Mouse (Mus musculus) naive thymus-derived CD4-positive, alpha-beta T cell, adult 2 months (primary cell): ENCODE results near the gene She.
A peak's percentile ranks its signal among the peaks of the same experiment; 100 is the strongest.

Source experiments
- DNase-seq: peaks from one replicate; pipeline ENCODE4 v3.0.0-alpha.2; 2011; ENCODE audit warnings: low read depth

Gene She

DNA sequence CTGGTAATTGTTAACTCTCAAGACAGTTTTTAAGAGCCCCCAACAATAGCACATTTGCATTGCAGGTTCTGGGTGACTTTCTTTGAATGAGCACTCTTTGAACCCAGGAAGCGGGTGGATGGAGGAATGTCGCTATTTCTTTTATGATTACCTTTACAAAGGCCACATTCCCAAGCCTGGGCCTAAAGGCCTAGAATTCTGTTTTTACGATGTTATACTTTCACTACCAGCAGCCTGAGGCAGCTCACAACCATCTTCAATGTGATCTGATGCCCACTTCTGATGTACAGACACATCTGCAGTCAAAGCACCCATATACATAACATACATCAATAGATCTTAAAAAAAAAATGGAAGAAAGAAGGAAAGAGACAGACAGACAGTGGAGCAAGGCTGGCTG lies 32.1 kb downstream of the She start:
- peak; percentile 50 for DNase-seq

DNA sequence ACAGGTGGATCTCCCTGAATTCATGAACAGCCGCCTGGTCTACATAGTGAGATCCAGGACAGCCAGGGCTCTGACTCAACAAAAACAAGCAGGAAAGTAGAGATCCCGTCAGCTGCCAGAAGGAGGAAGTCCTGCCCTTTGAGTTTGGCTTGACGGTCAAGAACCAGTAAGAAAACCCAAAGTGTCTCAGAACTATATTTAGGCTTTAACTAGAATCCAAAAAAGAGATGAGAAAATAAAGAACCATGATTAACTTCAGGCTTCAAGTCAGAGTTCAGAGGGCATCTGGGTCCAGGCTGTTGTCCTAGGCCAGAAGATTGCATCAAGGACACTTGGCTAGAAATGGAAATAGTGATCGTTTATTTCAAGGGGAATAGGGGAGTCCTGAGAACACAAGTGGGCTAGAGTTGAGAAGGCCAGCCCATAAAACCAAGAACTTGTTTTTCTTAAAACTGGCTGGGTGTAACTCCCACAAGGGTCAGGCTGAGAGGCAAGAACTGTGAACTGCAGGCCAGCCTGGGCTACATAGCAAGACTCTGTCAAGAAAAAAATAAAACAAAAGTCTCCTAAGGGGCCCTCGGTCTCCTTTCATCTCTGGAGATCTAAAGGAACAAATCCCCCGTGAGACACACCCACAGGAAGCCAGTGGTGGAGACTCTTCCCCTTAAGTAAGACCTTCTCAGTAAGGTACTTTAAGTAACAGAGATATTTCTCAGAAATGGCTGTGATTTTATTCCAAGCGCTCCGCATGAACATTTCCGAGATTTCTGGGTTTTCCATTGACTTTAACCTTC lies 32.7 kb downstream of the She start:
- DNase-seq = peak; percentile 87

DNA sequence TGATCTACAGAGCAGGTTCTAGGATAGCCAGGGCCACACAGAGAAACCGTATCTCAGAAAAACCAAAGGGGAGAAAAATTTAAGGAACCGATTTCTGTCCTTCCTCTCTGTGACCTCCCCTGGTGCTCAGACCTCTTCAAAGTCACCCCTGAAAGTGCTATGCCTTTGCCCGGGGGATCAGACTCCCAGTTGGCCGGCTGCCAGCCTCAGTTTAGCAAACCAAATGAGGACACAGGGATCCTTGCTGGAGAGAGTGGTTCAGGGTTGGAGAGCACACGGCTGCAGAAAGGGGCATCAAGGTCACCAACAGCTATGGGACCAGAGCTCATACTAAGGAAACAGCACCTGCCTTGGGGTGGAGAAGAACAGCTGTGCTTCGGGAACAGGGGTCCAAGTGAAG lies 33.9 kb downstream of the She start:
- peak; percentile 51 for DNase-seq

DNA sequence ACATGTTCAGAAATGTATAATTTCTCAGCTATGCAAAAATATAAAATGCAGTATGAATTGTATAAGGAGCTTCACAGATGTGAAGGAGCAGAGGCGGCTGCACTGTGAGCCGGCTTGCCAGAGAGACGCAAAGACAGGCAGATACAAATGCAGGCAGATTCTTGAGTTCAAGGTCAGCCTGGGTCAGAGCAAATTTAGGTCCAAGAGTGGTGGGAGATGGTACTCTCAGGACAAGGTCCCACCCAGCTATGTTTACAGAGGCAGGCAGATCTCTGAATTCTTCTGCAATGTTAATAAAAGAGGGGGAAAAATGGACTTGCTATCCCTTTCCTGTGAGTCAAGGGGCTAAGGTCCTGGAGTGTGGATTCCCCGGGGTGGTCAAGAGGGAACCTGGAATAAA lies 34.6 kb downstream of the She start:
- DNase-seq = no peak

DNA sequence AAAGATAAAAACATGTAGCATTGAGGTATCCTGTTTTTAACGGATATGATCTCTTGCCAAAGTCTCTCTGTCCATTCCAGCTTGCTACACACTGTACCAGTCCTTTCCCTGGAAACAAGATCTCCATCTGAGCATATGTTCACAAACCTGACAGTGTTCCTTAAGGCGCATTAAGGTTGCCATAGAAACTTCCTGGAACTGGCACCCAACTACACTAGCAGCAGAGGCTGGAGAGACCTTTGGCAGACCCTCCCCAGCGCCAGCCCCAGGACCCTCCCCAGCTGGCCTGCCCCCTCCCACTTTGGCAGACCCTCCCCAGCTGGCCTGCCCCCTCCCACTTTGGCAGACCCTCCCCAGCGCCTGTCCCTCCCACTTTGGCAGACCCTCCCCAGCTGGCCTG lies 36.5 kb downstream of the She start:
- peak; percentile 47 for DNase-seq

DNA sequence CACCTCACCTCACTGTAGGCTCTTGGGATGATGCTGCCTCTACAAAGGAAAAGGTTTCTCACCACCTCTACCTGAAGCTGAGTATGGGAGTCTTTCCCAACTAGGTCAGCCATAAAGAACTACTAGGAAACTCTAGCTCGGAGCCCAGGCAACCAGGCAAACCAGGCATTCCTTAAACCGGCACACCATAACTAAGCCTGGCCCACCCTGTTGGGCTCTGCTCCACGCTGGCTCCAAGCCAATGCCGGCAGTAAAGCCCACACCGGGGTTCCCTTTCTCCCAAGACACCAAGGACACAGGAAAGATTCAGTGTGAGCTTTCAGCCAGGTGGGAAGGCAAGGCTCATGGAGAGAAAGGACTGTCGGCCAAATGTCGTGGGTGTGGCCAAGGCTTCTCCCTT lies 37.2 kb downstream of the She start:
- no peak for DNase-seq

DNA sequence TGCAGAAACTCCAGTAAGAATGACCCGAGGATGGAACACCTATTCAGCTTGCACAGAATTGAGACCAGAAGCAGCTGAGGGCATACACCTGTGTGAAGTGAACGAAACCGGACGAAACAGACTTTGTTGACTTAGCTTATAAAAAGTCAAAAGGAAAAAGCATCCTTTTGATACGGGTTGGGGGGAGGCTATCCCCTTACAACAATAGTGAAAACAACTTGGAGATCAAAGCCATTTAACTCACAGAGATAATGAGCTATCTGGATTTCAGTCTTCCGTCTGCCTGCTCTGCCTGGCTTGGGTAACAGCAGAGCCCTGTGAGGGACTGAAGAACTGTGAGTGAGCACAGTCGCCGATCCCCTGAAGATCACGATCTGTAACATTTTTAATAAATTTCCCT lies 37.8 kb downstream of the She start:
- peak; percentile 71 for DNase-seq

DNA sequence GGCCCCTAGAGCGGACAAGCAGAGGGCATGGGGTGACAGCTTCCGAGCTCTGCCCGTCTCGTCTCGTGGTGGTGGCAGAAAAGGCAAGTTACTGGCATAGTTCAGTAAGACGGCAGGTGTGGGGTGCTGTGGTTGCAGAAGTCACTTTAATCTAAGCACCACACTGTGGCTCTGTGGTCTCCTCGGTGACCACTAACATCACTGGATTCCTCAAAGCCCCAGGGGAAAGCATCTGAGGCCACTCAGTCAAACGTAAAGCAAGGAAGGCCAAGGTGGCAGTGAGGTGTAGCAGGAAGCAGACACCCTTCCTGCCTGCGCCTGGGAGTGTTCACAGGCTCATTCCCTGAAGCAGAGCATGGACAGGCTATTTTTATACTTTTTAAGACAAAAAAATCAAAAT lies 38.4 kb downstream of the She start:
- peak; percentile 76 for DNase-seq

DNA sequence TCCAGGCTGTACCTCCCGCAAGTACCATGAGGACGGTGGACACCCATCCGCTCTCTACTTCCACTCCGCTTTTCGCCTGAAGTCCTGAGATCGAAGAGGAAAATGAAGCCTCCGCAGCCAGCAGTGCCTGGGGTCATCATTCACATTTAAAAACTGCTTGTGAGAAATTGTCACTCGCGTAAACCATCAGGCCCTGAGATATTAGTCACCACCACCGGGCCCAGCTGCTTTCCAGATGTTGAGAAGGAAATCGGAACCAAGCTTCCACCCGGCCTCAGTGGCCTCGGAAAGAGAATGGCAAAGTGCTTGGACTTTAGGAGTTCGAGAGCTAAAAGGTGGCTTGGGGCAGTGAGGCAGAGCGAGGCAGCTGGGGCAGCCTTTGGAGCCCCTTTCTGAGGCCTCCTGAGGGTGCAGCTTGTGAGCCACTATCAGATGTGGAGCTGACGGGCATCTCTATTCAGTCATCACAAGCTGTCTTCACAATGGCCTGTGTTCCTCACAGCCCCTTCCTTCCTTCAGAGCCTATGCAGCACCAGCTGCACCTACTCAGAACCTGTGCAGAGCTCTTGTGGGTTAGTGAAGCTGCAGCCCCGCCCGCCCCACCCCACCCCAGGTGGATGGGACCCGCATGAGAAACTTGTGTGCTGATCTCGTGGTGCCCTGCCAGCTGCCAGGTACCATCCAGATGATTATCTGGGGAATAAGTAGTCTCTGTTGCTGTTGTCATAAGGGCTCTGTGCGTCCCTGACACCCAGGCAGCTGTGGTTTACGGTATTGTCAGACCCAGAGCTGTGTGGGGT lies 39.5 kb downstream of the She start:
- peak; percentile 77 for DNase-seq

DNA sequence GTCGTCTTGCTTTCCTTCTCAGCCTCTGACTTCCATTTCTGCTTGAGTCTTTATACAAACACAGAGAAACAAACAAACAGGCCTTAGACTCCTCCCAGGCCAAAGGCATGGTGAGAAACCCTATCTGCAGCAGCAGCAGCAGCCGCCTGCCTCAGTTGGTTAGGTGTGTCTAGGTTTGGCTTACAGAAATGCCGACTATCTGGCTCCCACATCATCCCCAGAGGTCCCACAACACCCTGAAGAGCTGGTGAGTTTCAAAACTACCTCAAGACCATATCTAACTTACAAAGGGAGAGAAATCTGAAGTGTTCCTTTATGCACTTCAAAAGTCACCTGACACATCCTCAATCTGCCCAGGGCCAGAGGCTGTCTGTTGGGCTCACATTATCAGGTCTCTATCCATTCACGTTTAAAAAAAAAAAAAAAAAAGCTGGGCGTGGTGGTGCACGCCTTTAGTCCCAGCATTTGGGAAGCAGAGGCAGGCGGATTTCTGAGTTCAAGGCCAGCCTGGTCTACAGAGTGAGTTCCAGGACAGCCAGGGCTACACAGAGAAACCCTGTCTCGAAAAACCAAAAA lies 40.3 kb downstream of the She start:
- DNase-seq = no peak

DNA sequence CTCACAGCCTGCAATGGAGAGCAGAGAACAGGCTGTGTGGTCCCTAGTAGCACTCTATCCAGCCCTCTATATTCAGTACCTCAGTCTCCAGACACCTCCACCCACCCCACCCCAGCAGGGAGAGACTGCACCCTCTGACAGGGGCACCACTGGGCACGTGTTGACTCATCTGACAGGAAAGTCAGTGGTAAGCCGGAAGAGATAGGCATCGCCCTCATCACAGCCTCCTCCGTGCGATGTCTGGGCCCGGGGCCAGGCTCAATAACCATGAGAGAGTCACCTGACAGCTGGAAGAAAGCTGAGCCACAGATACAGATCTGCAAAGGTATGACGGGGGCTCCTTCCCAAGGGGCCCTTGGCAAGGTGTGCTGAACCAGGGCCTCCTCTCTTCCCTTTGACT lies 41.0 kb downstream of the She start:
- DNase-seq = peak; percentile 95

DNA sequence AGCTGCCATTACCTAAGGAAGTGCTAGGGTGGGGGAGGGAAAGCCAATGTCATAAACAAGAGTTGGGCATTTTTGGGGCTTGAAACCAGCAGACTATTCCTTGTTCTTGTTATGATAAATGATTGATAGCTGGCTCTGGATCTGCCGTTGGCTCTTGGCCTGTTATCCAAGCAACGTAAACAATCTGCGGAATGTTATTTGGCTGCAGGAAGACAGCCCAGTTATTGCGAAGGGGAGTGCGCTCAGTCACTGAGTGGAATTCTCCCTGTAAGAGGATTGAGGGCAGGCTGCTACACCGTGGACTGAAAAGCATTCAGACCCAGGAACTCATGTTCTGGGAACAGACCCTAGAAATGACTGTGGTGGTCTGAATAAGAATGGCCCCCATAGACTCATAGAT lies 41.5 kb downstream of the She start:
- DNase-seq = no peak

DNA sequence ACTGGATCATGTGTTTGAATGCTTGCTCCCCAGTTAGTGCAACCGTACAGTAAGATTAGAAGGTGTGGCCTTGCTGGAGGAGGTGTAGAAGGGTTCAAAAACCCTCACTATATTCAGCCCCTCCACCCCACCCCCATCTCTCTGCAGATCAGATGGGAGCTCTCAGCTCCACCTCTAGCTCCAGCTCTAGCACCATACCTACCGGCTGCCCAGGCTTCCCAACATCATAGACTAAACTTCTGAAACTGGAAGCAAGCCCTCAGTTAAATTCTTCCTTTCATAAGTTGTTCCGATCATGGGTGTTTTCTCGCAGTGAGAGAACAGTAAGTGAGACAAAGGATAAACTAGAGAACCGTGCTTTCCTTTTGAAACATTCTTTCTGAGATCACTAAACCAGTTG lies 42.9 kb downstream of the She start:
- DNase-seq = peak; percentile 53

DNA sequence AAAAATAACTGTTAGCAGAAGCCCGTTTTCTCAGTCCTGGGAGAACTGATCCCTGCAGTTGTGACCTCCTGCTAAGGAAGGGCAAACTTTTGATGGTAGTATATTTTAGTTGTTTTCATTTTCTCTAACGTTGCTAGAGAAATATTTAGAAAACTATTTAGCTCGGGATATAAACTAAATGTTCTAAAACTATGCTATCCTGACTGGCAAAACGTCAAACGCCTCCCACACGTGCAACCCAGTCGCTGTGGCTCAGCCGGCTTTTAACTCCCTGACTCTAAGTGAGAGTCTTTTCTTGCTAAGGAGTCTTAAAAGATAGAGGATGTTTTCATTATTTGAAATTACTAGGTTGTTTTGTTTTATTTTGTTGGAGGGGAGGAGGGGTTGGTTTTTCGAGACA lies 43.9 kb downstream of the She start:
- peak; percentile 44 for DNase-seq

DNA sequence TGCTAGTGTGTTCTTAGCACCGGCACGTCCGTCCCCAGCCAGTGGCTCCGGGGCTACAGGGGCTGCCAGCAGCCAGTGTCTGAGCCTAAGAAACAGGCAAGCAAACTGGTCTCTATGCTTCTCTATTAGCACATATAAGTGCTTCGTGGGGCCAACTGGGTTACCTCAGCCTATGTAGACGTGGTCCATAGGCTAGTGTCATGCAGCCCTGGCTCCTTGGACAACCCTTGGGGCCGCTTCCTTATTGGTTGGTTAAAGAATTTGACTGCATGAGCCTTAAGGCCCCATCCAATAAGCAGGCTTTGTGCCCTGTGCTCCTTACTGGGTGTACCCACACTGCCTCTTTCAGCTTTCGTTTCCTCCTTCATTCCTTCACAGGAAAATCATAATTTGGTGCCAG lies 44.6 kb downstream of the She start:
- peak; percentile 53 for DNase-seq

DNA sequence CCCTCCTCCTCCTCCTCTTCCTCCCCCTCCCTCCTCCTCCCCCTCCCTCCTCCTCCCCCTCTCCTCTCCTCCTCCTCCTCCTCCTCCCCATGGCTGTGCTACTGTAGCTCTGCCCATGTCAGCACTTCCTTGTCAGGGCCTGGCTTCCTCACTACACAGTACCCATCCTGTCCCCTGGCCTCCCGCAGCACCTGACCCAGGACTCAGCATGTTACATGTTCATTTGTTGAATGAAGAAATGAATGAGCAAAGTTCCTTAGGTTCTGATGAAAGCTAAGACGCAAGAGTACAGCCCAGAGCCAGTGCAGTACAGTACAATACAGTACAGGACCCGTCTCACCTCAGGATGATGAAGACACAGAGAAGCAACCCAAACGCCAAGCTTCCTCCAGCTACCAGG lies 45.3 kb downstream of the She start:
- DNase-seq = peak; percentile 63

DNA sequence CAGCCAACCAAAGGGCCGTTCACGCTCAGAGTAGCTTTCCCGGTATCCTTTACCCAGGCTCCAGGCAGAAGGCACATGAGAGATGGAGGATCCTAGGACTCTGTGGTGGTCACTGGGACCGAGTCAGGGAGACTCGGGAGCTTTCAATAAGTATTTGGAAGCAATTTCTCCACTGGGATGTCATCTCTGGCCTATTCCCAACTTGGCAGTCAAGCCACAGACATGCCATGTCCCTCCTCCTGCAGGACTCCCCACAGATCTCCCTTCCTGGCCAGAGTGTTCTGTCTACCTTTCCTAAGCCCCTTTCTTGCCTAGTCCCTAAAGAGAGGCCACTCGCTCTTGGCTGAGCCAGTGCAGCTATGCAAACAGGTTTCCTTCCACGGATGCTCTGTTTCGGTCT lies 46.0 kb downstream of the She start:
- DNase-seq = no peak

DNA sequence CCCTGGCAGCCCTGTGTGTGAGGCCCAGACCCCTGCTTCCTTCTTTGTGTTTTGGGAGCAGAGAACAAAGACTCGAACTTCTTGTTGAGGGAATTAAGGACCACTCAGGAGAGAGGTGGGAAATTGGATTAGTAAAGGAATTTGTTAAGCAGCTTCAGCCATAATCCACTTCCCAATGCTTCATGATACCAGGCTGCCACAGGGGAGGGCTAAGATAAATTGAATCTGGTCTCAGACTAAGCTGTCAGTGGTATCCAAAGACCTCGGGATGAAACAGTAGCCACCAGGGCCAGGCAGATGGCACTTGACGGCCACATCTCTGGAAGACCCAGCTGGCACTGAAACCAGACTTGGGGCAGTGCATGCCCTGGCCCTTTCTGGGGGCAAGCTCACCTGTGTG lies 47.3 kb downstream of the She start:
- DNase-seq = no peak

DNA sequence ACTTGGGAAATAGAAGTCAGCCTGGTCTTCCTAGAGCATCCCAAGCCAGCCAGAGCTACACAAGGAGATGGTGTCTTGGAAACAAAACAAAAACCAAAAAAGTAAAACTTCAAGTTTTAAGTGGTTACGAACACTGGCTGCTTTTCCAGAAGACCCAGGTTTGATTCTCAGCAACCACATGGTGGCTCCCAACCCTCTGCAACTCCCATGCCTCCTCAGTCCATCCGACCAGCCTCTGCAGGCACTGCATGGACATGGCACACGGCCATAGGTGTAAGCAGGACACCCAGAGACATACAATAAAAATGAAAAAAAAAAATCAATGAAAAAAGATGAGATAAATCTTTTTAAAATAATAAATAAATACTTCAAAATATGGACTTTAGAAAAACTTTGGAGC lies 48.2 kb downstream of the She start:
- no peak for DNase-seq

DNA sequence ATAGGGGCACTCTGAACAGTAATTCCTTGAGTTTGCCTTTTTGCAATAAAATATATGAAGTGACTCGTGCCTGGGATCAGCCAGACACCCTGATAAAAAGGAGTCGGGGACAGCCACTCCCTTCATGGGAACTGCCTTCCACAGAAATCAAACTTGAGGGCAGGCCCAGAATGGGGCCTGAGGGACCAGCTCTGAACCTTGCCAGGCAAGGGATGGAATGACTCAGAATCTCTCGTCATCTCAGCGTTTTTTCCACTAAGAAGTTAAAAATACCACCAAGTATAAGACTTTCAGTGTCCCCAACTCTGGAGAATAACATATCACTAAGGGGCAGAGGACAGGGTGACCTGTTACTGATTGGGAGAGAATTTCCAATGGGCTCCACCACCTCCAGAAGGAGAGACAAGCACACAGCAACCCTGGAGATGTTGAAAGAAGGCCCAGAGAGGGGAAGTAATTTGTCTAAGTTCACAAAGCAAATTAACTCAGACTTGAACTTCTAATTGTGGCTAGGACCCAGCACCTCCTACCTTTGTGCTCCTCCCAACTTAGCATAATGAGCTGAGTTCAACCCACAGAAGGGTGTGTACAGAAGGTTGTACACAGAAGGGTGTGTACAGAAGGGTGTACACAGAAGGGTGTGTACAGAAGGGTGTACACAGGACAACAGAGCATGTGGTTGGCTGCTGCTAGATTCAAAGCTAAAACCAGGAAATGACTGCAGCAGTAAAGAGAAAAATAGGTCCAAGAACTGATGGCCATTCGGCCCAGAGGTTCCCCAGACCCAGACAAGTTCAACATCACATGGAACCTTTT lies 49.1 kb downstream of the She start:
- DNase-seq = no peak

DNA sequence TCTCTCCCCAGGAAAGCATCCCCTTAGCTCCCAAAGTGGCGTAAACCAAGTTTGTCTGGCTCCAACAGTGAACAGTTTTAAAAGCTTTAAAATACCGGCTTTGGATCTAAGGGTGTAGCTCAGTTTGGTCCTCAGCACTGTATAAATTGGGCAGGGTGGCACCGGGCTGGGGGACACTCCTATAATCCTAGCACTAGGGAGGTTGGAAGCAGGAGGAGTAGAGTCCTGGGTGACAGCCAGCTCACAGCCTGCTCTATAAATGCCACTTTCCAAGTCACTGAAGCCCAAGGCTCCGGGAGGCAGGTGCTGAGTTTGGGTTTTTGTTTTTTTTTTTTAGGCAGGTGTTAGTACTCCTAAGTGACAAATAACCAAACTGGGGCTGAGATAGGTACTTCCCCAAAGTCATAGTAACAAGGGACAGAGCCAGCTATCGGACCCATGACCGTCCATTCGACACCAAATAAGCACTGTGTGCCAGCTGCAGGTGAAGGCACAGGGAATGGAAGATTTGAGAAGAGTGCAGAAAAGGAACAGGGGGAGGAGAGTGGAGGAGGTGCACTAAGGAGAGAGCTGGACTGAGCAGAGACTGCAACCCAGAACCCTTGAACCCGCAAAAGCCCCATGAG lies 51.5 kb downstream of the She start:
- DNase-seq = no peak

DNA sequence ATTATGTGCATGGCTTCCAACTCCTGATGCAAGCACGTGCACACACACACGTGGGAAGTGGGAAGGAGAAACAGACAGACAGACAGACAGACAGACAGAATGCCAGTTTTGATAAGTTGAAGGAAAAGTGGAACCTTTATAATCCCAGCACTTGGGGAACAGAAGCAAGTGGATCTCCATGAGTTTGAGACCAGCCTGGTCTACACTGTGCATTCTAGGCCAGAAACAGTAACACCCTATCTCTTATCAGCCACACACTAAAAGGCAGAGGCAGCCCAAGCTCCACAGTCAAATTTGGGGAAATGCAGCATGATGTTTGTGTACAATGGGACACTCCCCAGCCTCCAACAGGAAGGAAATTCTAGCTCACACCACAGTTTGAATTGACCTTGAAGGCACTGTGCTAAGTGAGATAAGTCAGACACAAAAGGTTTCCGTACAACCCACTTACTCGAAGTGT lies 52.4 kb downstream of the She start:
- no peak for DNase-seq
